Mouse (Mus musculus) erythroblast, embryonic 14.5 days (primary cell): Measurements from ENCODE around the gene Chic1.

Experiments used
- GATA1 ChIP-seq: IDR thresholded peaks from 2 replicates; pipeline ENCODE4 v1.6.1; 2012; ENCODE audit warnings: low read length, inconsistent platforms, mixed read lengths
- TAL1 ChIP-seq: IDR thresholded peaks from 3 replicates; pipeline ENCODE4 v1.6.1; 2012; ENCODE audit warnings: low read length, inconsistent platforms, mixed read lengths

DNA sequence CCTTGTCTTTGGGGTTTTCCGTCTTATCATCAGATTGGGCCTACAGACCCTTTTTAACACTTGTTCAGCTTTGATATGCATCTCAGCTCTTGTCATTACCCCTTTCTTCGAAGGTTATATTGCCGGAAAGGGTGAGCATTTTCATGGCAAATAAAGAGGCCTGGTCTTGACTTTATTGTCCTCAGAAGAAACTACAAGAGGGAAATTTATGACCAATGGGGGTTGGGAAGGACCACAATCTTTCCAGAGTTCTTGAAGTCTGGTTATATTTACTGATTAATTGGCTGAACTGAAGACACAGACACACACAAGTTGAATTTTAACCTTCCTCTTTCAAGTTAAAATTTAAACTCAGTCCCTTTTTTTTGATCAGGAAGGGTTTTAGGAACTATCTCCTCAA, 30.4 kb upstream of the Chic1 start:
- TF ChIP-seq GATA1 (no peak), TAL1 (no peak)
